Mouse (Mus musculus) midbrain, embryonic 15.5 days (tissue): Measurements from ENCODE around the gene Retnlb. TPM values are rescaled to one million over a fixed set of nuclear protein-coding genes. Genes with fewer than 3 reads are reported as not detected.

Experiments
- ATAC-seq: fragments of 200-750 bp; cut with Nextera tagmentation; replicated peaks from 2 replicates; pipeline ENCODE4 v1.8.0; 2017; ENCODE audit warnings: moderate TSS enrichment
- H3K27ac ChIP-seq: fragments of 300-500 bp; sonication (generic); 2 replicates; pipeline ENCODE4 v1.5.1; 2015; ENCODE audit warnings: mild to moderate bottlenecking, inconsistent platforms
- H3K27me3 ChIP-seq: fragments of 300-500 bp; sonication (generic); replicated peaks from 2 replicates; pipeline ENCODE4 v1.6.1; 2015; ENCODE audit warnings: inconsistent platforms
- H3K36me3 ChIP-seq: fragments of 300-500 bp; sonication (generic); replicated peaks from 2 replicates; pipeline ENCODE4 v1.6.1; 2015; ENCODE audit warnings: inconsistent platforms
- H3K4me1 ChIP-seq: fragments of 300-500 bp; sonication (generic); 2 replicates; pipeline ENCODE4 v1.6.1; 2015; ENCODE audit warnings: inconsistent platforms
- H3K4me2 ChIP-seq: fragments of 300-500 bp; sonication (generic); 2 replicates; pipeline ENCODE4 v1.6.1; 2015; ENCODE audit warnings: inconsistent platforms, mild to moderate bottlenecking, moderate library complexity
- H3K4me3 ChIP-seq: fragments of 300-500 bp; sonication (generic); 2 replicates; pipeline ENCODE4 v1.5.1; 2015; ENCODE audit warnings: mild to moderate bottlenecking, inconsistent platforms
- H3K9ac ChIP-seq: fragments of 300-500 bp; sonication (generic); 2 replicates; pipeline ENCODE4 v1.6.1; 2015; ENCODE audit warnings: mild to moderate bottlenecking, inconsistent platforms
- H3K9me3 ChIP-seq: fragments of 300-500 bp; sonication (generic); 2 replicates; pipeline ENCODE4 v1.6.1; 2016; ENCODE audit warnings: inconsistent platforms
- WGBS: fragments of 180-500 bp; shearing (Covaris S2); methylation state at CpG from one replicate; pipeline ENCODE4 v1.1.7; 2015; ENCODE audit warnings: mixed read lengths; 5-methylcytosine and 5-hydroxymethylcytosine counted together
- polyA plus RNA-seq: library from polyadenylated mRNA; unstranded; fragments of >200 nt; fragmentation: Nextera tagmentation; extraction: Ambion mirVana; gene quantifications from 2 replicates; pipeline ENCODE4 v1.2.1, GENCODE M21; 2015

The Retnlb gene
- polyA plus RNA-seq = not detected in 2 replicates

DNA sequence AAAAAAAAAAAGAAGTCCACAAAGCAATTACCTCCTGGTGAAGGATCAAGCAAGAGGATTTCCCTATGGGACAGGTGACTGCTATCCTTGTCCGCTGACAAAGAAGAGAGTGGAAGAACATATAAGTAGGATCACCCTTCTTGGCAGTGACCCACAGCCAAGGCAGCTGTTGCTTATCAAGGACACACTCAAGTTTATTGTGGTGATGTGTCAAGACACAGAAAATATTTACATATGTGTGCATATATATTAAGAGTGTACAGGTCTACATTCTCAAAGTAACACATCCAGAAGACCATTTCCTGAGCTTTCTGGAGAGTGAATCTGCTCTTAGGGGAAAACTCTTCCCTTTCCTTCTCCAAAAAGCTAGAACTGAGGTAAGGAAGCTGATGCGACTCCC lies at the start of gene Retnlb:
Gene Retnlb, plus strand, starts transcription at position 162 of the 400 bp plus-strand sequence.
- Histone ChIP-seq H3K4me3 (no peak within 1 kb of the TSS), H3K9me3 (no peaks in the 10 kb centered on the region), H3K36me3 (no peaks in the 10 kb centered on the region), H3K4me2 (no peak within 1 kb of the TSS), H3K9ac (no peak within 1 kb of the TSS), H3K27ac (no peak within 1 kb of the TSS), H3K27me3 (no peaks in the 10 kb centered on the region), H3K4me1 (no peaks in the 10 kb centered on the region)
- 98% methylated on average over 2 of the region's 2 CpGs for WGBS
- ATAC-seq = no peak

DNA sequence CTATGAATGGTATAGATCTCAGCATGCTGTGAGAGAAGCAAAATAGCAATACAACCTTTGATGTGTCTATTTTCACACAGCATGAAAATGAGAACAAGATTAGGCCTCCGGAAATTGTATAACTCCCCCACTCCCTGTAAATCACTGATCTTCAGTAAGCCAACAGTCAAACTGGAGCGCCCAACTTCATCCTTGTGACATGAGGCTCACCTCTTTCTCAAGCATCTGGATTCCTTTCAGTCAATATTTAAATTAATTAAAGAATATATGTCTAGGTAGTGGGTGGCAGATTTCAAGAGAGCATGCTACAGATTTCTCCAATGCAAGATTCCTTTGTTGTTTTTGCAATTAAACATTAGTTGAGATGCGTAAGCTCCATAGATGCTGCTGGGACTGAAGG lies 47.5 kb upstream of the Retnlb start:
- H3K4me2 ChIP-seq = no peak overlapping the region
- WGBS = 89% methylated on average over 3 of the region's 3 CpGs

DNA sequence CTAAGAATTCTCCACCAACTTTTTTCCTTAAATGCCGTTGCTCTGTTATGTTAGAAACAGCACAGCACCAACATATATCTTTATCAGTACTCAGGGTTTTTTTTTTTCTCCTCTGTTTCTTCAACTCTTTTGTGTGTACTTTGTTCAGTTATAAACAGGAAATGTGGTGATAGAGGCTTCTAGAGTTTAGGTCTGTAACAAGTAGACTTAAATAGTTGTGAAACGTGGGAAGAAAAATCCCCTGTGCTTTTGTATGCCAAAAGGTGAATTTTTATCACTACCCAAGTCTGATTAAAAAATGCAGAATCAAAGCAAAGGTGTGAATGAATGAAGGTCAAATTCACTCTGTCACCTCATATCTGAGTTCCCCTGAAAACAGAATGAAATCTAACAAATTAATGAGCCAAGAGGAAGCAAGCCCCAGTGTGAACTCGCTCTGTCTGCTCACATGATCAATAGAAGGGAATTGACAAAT lies 44.6 kb upstream of the Retnlb start, which contains the start of gene Trat1:
Gene Trat1, minus strand, starts transcription at position 51 of the 475 bp plus-strand sequence.
- no peak for ATAC-seq
- Histone ChIP-seq H3K4me1 (no peaks in the 10 kb centered on the region), H3K4me3 (no peak within 1 kb of the TSS), H3K27me3 (no peaks in the 10 kb centered on the region), H3K9ac (no peak within 1 kb of the TSS), H3K4me2 (no peak within 1 kb of the TSS), H3K36me3 (no peaks in the 10 kb centered on the region), H3K27ac (no peak within 1 kb of the TSS), H3K9me3 (no peaks in the 10 kb centered on the region)
- 82% methylated on average over 3 of the region's 3 CpGs for WGBS

More for the DNA sequence above, 47.5 kb upstream of the Retnlb start:
- no peaks in the 10 kb centered on the region for H3K9me3 ChIP-seq
- no peak for ATAC-seq
- no peak overlapping the region for H3K27ac ChIP-seq
- H3K4me3 ChIP-seq = no peak overlapping the region
- H3K9ac ChIP-seq = no peak overlapping the region
- no peaks in the 10 kb centered on the region for H3K36me3 ChIP-seq
- H3K4me1 ChIP-seq = no peaks in the 10 kb centered on the region
- H3K27me3 ChIP-seq = no peaks in the 10 kb centered on the region

DNA sequence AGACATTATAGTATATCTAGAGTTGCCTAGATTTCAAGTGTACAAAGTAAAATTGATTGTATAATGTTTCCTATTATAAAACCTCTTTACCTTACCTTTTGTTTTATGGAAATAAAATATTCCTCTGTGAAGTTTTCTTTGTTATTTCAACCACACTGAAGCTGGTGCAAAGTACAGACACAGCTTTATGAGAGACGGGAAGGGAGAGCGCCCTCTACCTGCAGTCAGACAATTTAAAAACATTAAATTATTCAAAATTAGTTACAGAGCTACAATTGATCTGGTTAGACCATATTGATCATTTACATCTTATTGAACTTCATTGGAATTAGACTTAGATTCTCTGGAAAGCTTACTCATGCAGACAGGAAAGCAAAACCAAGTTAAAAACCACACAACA lies 39.4 kb upstream of the Retnlb start:
- 64% methylated on average over 2 of the region's 2 CpGs for WGBS
- H3K36me3 ChIP-seq = no peaks in the 10 kb centered on the region

DNA sequence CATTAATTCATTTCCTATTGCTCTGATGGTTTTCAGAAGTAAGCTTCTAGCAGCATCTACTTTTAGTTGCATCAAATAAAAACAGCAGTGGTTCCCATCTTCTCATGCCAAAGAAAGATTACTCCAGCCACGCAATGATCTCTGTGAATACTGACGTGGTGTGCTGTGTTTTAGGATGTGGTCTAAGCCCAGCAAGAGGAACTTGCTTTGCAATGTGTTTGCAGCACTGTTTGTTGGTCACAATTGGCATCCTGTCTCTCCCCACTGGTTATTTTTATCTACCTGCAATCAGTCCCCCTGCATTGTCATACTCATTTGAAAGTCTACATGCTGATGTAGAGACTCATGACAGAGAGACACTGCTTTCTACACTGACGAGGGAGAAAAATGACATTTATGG lies 30.4 kb upstream of the Retnlb start:
- H3K27me3 ChIP-seq = no peaks in the 10 kb centered on the region
- no peak overlapping the region for H3K4me3 ChIP-seq
- no peaks in the 10 kb centered on the region for H3K4me1 ChIP-seq
- no peak overlapping the region for H3K27ac ChIP-seq
- no peaks in the 10 kb centered on the region for H3K9me3 ChIP-seq
- H3K36me3 ChIP-seq = no peaks in the 10 kb centered on the region
- no peak overlapping the region for H3K9ac ChIP-seq
- no peak overlapping the region for H3K4me2 ChIP-seq
- no peak for ATAC-seq
- 83% methylated on average over 3 of the region's 3 CpGs for WGBS

More for the DNA sequence above, 39.4 kb upstream of the Retnlb start:
- Histone ChIP-seq H3K27me3 (no peaks in the 10 kb centered on the region), H3K4me2 (no peak overlapping the region), H3K9me3 (no peaks in the 10 kb centered on the region), H3K9ac (no peak overlapping the region), H3K27ac (no peak overlapping the region), H3K4me1 (no peaks in the 10 kb centered on the region), H3K4me3 (no peak overlapping the region)
- no peak for ATAC-seq

DNA sequence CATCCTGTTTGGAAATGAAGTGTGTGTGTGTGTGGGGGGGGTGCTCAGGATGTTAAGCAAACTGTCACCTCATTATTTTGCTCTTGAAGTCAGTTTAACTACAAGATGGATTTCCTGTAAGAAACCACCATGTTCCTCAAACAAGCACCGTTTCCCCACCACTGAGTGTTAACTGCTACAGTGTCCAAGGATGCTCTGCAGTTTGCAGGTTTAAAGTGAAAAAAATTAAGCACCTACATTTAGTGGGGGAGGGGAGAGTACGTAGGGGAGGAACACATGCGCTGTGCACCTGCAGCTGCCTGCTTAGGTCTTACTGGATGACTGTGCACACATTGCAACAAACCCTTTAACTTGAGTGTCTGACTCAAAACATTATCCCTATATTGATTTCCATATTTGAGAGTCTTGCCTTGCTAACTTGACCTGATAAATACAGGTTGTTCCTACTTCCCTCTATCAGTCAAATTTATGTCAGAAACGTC lies 27.9 kb upstream of the Retnlb start:
- H3K27me3 ChIP-seq = no peaks in the 10 kb centered on the region
- no peaks in the 10 kb centered on the region for H3K4me1 ChIP-seq
- no peaks in the 10 kb centered on the region for H3K36me3 ChIP-seq
- H3K27ac ChIP-seq = no peak overlapping the region
- no peak overlapping the region for H3K9ac ChIP-seq
- H3K4me3 ChIP-seq = no peak overlapping the region
- no peaks in the 10 kb centered on the region for H3K9me3 ChIP-seq
- H3K4me2 ChIP-seq = no peak overlapping the region
- 83% methylated on average over 4 of the region's 4 CpGs for WGBS
- no peak for ATAC-seq

DNA sequence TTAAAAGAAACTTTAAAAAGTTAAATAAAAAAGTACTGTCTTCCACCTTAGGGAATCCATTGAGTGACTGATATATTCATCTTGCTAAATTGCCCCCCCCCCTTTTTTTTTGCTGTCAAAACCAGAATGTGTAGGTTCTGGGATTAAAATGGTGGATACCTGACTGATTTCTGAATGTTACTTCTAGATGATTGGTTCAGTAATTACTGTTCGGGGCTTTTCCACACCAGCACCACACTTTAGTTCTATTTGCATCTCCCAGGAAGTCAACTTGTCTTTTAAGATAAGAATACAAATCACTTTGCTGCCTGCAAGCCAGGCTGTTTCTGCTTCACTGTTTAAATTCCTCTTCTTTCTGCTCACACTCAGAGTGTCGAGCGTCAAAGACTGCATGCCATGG lies 18.4 kb upstream of the Retnlb start:
- Histone ChIP-seq H3K4me2 (no peak overlapping the region), H3K27me3 (no peaks in the 10 kb centered on the region), H3K4me3 (no peak overlapping the region), H3K36me3 (no peaks in the 10 kb centered on the region), H3K9me3 (no peaks in the 10 kb centered on the region), H3K4me1 (no peaks in the 10 kb centered on the region), H3K9ac (no peak overlapping the region), H3K27ac (no peak overlapping the region)
- 77% methylated on average over 3 of the region's 3 CpGs for WGBS
- no peak for ATAC-seq

DNA sequence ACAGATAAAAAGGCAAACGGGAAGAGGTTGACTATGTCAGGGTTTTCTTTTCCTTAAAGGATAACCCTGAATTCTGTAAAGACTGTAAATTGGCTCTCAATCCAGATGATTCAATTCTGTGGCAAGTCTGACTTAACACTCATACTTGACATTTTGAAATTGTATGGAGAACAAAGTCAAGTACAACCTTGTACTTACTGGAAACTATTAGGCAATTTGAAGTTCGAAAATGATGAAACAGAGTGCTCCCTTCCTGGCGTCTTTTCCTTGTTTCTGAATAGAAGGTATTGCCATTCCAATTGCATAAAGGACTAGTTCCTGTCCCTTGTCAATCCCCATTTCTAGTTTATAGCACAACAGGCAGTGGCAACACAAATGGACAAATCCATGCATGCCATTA lies 17.2 kb upstream of the Retnlb start:
- no peak for ATAC-seq
- Histone ChIP-seq H3K4me2 (no peak overlapping the region), H3K27me3 (no peaks in the 10 kb centered on the region), H3K36me3 (no peaks in the 10 kb centered on the region), H3K9me3 (no peaks in the 10 kb centered on the region), H3K4me1 (no peaks in the 10 kb centered on the region), H3K27ac (no peak overlapping the region), H3K9ac (no peak overlapping the region), H3K4me3 (no peak overlapping the region)
- 81% methylated on average over 3 of the region's 3 CpGs for WGBS

DNA sequence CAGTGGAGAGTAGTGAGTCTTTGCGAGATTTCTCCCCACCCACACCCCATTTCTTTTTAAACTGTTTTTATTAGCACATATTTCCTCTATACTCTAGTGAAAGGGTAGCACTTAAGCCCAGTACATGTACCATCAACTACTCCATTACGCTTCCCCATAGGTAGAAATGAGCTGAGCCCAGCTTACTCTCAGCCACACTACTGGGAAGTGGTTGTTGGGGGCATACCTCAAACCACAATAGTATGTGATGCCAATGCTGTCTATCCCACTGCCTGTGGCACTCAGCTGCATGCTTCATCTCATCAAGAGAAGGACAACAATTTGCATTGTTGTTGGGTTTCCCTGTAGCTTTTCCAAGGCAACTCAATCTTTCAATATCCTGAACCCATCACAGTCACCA lies 15.8 kb upstream of the Retnlb start:
- WGBS = 96% methylated on average over 2 of the region's 2 CpGs
- Histone ChIP-seq H3K36me3 (no peaks in the 10 kb centered on the region), H3K9ac (no peak overlapping the region), H3K27me3 (no peaks in the 10 kb centered on the region), H3K4me2 (no peak overlapping the region), H3K4me3 (no peak overlapping the region), H3K27ac (no peak overlapping the region), H3K4me1 (no peaks in the 10 kb centered on the region), H3K9me3 (no peaks in the 10 kb centered on the region)
- no peak for ATAC-seq

DNA sequence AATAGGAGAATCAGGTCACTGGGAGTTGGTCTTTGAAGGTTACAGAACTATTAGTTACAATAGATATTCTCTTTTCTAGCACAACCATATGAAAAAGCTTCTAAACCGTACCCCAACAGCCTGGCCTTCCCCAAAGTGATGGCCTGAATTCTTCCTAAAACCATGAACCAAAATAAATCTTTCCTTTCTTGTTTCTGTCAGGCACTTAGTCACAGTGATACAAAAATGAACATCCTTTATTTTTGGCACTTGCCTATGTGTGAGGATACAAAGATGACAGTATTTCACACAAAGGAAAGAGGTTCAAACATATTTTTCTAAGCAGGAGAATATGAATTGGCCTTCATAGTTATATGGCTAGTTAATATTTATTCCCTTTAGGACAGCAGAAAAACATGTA lies 11.2 kb upstream of the Retnlb start:
- Histone ChIP-seq H3K4me3 (no peak overlapping the region), H3K9ac (no peak overlapping the region), H3K27me3 (no peaks in the 10 kb centered on the region), H3K27ac (no peak overlapping the region), H3K4me2 (no peak overlapping the region), H3K4me1 (no peaks in the 10 kb centered on the region), H3K9me3 (no peaks in the 10 kb centered on the region), H3K36me3 (no peaks in the 10 kb centered on the region)
- WGBS = 85% methylated on average over 1 of the region's 1 CpGs
- ATAC-seq = no peak

DNA sequence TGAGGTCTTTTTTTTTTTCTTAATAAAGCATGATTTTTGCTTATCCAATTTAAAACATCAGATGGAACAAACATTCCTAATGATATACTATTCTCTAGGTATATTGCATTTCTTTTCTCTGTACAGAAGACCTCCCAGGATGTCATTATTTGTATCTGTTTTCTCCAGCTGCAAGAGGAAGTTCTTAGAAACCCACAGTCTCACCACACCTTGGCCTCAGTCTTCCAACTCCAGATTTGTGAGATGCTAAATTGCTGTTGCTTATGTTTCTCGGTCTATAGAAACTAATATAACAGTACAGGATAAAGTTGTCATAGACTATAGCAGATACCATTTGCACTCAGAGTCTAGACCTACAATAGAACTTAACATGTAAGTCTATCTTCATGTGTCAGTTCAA lies 10.1 kb upstream of the Retnlb start:
- Histone ChIP-seq H3K4me2 (no peak overlapping the region), H3K9me3 (no peaks in the 10 kb centered on the region), H3K27ac (no peak overlapping the region), H3K9ac (no peak overlapping the region), H3K4me1 (no peaks in the 10 kb centered on the region), H3K27me3 (no peaks in the 10 kb centered on the region), H3K4me3 (no peak overlapping the region), H3K36me3 (no peaks in the 10 kb centered on the region)
- WGBS = 87% methylated on average over 1 of the region's 1 CpGs
- ATAC-seq = no peak

DNA sequence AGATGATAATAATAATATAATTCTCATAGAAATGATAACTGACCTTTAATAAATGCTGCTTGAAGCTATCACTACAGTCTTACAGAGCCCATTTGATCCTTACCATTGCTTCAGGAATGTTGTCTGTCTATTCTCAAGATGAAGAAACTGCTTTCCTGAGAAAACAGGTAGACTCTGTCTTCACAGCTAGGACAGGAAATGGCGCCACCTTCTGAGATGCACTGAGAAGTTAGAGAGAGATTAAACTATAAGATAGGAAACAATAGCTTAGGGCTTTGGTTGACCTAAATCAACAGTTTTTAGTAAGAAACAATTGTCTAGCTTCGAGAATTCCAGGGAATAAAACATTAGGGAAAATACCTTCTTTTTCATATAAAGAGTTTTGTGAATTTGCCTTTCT lies 7.3 kb upstream of the Retnlb start:
- Histone ChIP-seq H3K4me1 (no peaks in the 10 kb centered on the region), H3K9ac (no peak overlapping the region), H3K9me3 (no peaks in the 10 kb centered on the region), H3K27me3 (no peaks in the 10 kb centered on the region), H3K4me3 (no peak overlapping the region), H3K4me2 (no peak overlapping the region), H3K27ac (no peak overlapping the region), H3K36me3 (no peaks in the 10 kb centered on the region)
- WGBS = 71% methylated on average over 2 of the region's 2 CpGs
- ATAC-seq = no peak

DNA sequence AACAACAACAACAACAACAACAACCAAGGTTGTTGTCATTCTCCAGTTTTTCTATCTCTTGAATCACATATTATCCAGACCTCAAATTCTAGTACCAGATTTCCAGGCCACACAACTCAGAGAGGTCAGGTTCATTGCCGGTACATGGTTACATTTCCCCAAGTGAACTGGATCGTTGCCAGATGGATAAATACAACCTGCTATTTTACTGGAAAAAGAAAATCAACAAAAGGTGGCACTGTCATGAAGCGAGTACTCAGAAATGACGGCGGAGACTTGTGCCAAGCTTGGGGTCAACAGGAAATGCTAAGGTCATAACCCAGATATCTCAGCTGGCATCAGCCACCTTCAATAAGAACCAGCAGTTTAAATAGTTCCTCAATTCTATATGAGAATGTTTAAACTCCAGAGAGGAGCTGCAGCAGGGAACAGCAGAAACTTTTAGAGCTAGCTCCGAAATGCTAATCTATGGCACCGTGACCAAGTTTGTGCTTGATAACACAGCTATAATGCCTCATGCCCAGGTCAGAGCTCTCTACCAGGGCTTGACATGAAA lies 4.7 kb upstream of the Retnlb start:
- ATAC-seq = no peak
- Histone ChIP-seq H3K4me1 (no peaks in the 10 kb centered on the region), H3K4me2 (no peak overlapping the region), H3K27me3 (no peaks in the 10 kb centered on the region), H3K4me3 (no peak overlapping the region), H3K36me3 (no peaks in the 10 kb centered on the region), H3K27ac (no peak overlapping the region), H3K9ac (no peak overlapping the region), H3K9me3 (no peaks in the 10 kb centered on the region)
- 93% methylated on average over 7 of the region's 7 CpGs for WGBS
